Mouse (Mus musculus) layer of hippocampus, postnatal 10 days (tissue): ENCODE measurements at regions not wholly inside any gene's neighbourhood (a gene's known extent, or its start where the extent isn't known, plus 50 kb on each side); places are given as distances from the start of the nearest gene placed in this dataset.

Experiments
- DNase-seq, 2 experiments: peaks; one replicate each; pipeline ENCODE4 v3.0.0; 2021; ENCODE audit warnings: low spot score in 2 of 2

GRCm38 (mm10) chr8:7853169-7853568 lies 807.9 kb downstream of the Efnb2 start:
- no peak for DNase-seq

- no peak for DNase-seq
These were observed 810.5 kb downstream of the Efnb2 start for GRCm38 (mm10) chr8:7850573-7850972.

- DNase-seq = no peak
These were observed 829.1 kb downstream of the Efnb2 start for GRCm38 (mm10) chr8:7831948-7832347.

- DNase-seq = no peak
These were observed 833.2 kb downstream of the Efnb2 start for GRCm38 (mm10) chr8:7827811-7828210.

GRCm38 (mm10) chr8:7808395-7808794 lies 852.6 kb downstream of the Efnb2 start:
- no peak for DNase-seq

GRCm38 (mm10) chr8:7799221-7799620 lies 861.8 kb downstream of the Efnb2 start:
- DNase-seq = no peak

GRCm38 (mm10) chr8:7796156-7796555 lies 864.9 kb downstream of the Efnb2 start:
- no peak for DNase-seq

GRCm38 (mm10) chr8:7763820-7764219 lies 897.2 kb downstream of the Efnb2 start:
- no peak for DNase-seq

GRCm38 (mm10) chr8:7760987-7761386 lies 900.1 kb downstream of the Efnb2 start:
- no peak for DNase-seq

- no peak for DNase-seq
These were observed 928.3 kb downstream of the Efnb2 start for GRCm38 (mm10) chr8:7732726-7733125.

GRCm38 (mm10) chr8:7721880-7722279 lies 939.2 kb downstream of the Efnb2 start:
- no peak for DNase-seq

GRCm38 (mm10) chr8:7718898-7719696 lies 941.9 kb downstream of the Efnb2 start:
- DNase-seq = no peak

GRCm38 (mm10) chr8:7710764-7711163 lies 950.3 kb downstream of the Efnb2 start:
- DNase-seq = no peak

GRCm38 (mm10) chr8:7709406-7709805 lies 951.6 kb downstream of the Efnb2 start:
- DNase-seq = no peak

- no peak for DNase-seq
These were observed 969.6 kb downstream of the Efnb2 start for GRCm38 (mm10) chr8:7691355-7691996.

- DNase-seq = no peak
These were observed 1007.2 kb downstream of the Efnb2 start for GRCm38 (mm10) chr8:7653804-7654203.
